Mouse (Mus musculus) cortical plate, adult 2 months (tissue): Measurements from ENCODE around the gene Suds3.

Experiments used
- CTCF ChIP-seq: fragments of 200-500 bp; IDR thresholded peaks from 2 replicates; pipeline ENCODE4 v1.5.1; 2011; ENCODE audit warnings: mild to moderate bottlenecking, control low read depth, low read length; ENCODE audit not compliant: insufficient read depth; ENCODE audit errors: extremely low read depth
- POLR2A ChIP-seq: fragments of 200-500 bp; IDR thresholded peaks from 2 replicates; pipeline ENCODE4 v1.6.1; 2011; ENCODE audit warnings: mild to moderate bottlenecking, low read length, control low read depth; ENCODE audit not compliant: insufficient read depth; ENCODE audit errors: extremely low read depth

GRCm38 (mm10) chr5:117123102-117123501 is 7.2 kb upstream of the Suds3 start:
- no peak for TF ChIP-seq CTCF
- TF ChIP-seq POLR2A = no peak
